Mouse (Mus musculus) embryonic facial prominence, embryonic 11.5 days (tissue): ENCODE data around the gene Olfr980. TPM values are rescaled to one million over a fixed set of nuclear protein-coding genes. Genes with fewer than 3 reads are reported as not detected.
"Not testable (repeated sequence)": the region's sequence is repeated elsewhere in the genome, so short reads cannot be mapped to it uniquely, and the experiment has no call there.

ENCODE experiments used
- ATAC-seq: fragments of 200-750 bp; cut with Nextera tagmentation; replicated peaks from 2 replicates; pipeline ENCODE4 v1.8.0; 2017; ENCODE audit warnings: low read depth; ENCODE audit not compliant: insufficient number of reproducible peaks, low FRiP score, low TSS enrichment
- DNase-seq: peaks from one replicate; pipeline ENCODE4 v3.0.0-alpha.2; 2015; ENCODE audit warnings: low spot score
- H3K27ac ChIP-seq: fragments of 300-500 bp; sonication (generic); replicated peaks from 2 replicates; pipeline ENCODE4 v1.5.1; 2014; ENCODE audit warnings: mild to moderate bottlenecking, low read depth, low read length, control low read depth
- H3K27me3 ChIP-seq: fragments of 300-500 bp; sonication (generic); 2 replicates; pipeline ENCODE4 v1.6.1; 2014; ENCODE audit warnings: mild to moderate bottlenecking, low read length, moderate library complexity, mixed read lengths; ENCODE audit not compliant: control insufficient read depth, insufficient read depth
- H3K36me3 ChIP-seq: fragments of 300-500 bp; sonication (generic); replicated peaks from 2 replicates; pipeline ENCODE4 v1.6.1; 2014; ENCODE audit warnings: low read depth, mild to moderate bottlenecking, low read length, moderate library complexity, mixed read lengths; ENCODE audit not compliant: control insufficient read depth, insufficient read depth
- H3K4me1 ChIP-seq: fragments of 300-500 bp; sonication (generic); 2 replicates; pipeline ENCODE4 v1.6.1; 2014; ENCODE audit warnings: low read length, mixed read lengths; ENCODE audit not compliant: control insufficient read depth, insufficient read depth
- H3K4me2 ChIP-seq: fragments of 300-500 bp; sonication (generic); 2 replicates; pipeline ENCODE4 v1.6.1; 2014; ENCODE audit warnings: low read depth, mild to moderate bottlenecking, control low read depth, low read length, moderate library complexity
- H3K4me3 ChIP-seq: fragments of 300-500 bp; sonication (generic); 2 replicates; pipeline ENCODE4 v1.5.1; 2014; ENCODE audit warnings: low read depth, low read length, control low read depth
- H3K9ac ChIP-seq: fragments of 300-500 bp; sonication (generic); replicated peaks from 2 replicates; pipeline ENCODE4 v1.6.1; 2014; ENCODE audit warnings: mild to moderate bottlenecking, control low read depth, low read length
- H3K9me3 ChIP-seq: fragments of 300-500 bp; sonication (generic); replicated peaks from 2 replicates; pipeline ENCODE4 v1.6.1; 2016; ENCODE audit warnings: mild to moderate bottlenecking, low read length, inconsistent platforms, mixed read lengths; ENCODE audit not compliant: control insufficient read depth
- WGBS: fragments of 180-500 bp; shearing (Covaris S2); extraction: QIAGEN DNeasy Blood & Tissue Kit; methylation state at CpG from one replicate; pipeline ENCODE4 v1.1.7; 2014; 5-methylcytosine and 5-hydroxymethylcytosine counted together
- polyA plus RNA-seq: library from polyadenylated mRNA; unstranded; fragments of >200 nt; fragmentation: Nextera tagmentation; extraction: Ambion mirVana; gene quantifications from 2 replicates; pipeline ENCODE4 v1.2.1, GENCODE M21; 2014

Olfr980 gene
- not detected in 2 replicates for polyA plus RNA-seq

DNA sequence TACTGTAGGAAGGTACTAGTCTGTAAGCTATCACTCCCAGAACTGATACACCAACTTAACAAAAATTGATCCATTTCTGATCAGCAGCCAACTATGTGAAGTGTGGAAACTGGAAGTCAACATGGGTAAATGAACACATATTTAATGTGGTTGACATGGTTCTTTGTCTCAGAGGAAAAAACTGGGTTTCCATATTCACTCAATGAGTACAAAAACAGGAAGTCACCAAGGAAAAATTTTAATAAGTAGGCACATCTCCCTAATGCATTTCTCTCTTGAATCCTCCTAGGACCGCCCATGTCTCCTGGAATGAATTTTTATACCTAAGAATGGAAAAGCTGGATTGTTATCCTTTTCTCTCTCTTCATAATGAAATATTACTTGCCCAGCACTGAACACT, at the start of gene Olfr980:
Olfr980 (minus strand) TSS at position 101 of the 400 bp plus-strand sequence.
- WGBS, result 91% methylated on average over 1 of the region's 1 CpGs
- Histone ChIP-seq H3K4me1 (no peaks in the 10 kb centered on the region), H3K9ac (no peak within 1 kb of the TSS), H3K4me2 (no peak within 1 kb of the TSS), H3K36me3 (no peaks in the 10 kb centered on the region), H3K9me3 (no peaks in the 10 kb centered on the region), H3K4me3 (no peak within 1 kb of the TSS), H3K27me3 (no peaks in the 10 kb centered on the region), H3K27ac (no peak within 1 kb of the TSS)
- no peak for ATAC-seq
- no peak for DNase-seq

DNA sequence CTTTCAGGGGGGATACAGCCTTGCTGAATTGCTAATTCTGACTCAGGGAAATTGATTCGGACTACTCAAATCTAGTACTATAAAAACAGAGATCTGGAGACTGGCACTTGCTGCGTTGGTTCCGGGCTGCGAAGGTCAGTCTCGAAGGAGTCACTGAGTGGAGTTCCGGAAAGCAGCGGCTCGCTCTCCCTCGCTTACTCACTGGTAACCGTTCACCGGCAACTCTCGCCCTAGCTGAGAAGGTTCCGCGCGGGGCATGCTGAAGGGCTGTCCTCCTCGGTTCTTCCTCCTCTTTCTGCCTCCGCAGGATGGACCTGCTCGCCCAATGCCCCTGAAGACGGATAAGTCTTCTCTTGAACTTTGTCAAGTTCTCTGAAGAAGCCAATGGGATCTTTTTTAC, 40.8 kb upstream of the Olfr980 start:
- H3K27me3 ChIP-seq, result no peaks in the 10 kb centered on the region
- DNase-seq, result no peak
- H3K27ac ChIP-seq, result no peak overlapping the region
- H3K4me3 ChIP-seq, result no peak overlapping the region
- H3K9ac ChIP-seq, result no peak overlapping the region
- no peaks in the 10 kb centered on the region for H3K9me3 ChIP-seq
- H3K4me2 ChIP-seq, result no peak overlapping the region
- no peak for ATAC-seq
- H3K4me1 ChIP-seq, result no peaks in the 10 kb centered on the region
- 93% methylated on average over 19 of the region's 19 CpGs for WGBS
- H3K36me3 ChIP-seq, result no peaks in the 10 kb centered on the region

DNA sequence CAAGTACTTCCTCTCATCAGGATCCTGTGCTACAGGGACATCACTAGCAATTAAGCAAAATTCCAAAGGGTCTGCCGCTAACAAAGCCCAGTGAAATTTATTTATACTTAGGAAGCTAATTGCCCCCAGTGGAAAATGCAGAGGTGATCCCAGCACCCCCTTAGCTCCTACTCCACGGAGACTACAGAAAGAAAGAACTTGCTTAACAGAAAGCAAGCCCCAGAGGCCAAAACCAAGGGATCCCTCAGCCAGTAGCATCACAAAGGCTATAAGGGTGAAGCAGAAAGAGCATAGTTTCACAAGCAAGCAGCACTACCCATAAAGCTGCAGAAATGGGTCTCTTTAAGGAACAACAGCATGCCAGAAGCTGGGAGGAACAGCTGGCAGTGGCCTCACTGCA, 11.8 kb upstream of the Olfr980 start, which contains the start of gene Olfr981:
Olfr981 (plus strand) TSS at position 301 of the 400 bp plus-strand sequence.
- H3K36me3 ChIP-seq, result no peaks in the 10 kb centered on the region
- no peak within 1 kb of the TSS for H3K27ac ChIP-seq
- H3K27me3 ChIP-seq, result no peaks in the 10 kb centered on the region
- no peaks in the 10 kb centered on the region for H3K9me3 ChIP-seq
- ATAC-seq (no peak), DNase-seq (no peak)
- H3K4me2 ChIP-seq, result no peak within 1 kb of the TSS
- 63% methylated on average over 2 of the region's 2 CpGs for WGBS
- H3K4me1 ChIP-seq, result no peaks in the 10 kb centered on the region
- H3K4me3 ChIP-seq, result no peak within 1 kb of the TSS
- H3K9ac ChIP-seq, result no peak within 1 kb of the TSS

DNA sequence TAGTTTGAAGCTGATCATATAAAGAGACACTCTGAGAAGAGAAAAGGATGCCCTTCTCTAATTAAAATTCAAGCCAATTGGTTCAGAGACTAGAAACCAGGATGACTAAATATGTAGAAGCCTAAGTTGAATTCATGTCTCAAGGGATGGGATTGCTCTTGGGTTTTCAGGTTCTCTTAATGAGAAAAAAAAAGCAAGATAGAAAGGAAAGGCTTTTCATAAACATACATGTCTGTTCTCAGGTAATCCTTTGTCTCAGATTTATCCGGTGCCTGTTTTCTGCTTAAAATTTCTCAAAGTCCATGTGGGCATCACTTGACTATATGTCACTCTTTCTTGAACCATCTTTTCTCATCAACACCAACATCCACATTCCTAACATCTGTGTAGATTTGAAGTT, 6.0 kb downstream of the Olfr980 start, which contains the start of gene Olfr979:
Olfr979 (minus strand) TSS at position 101 of the 400 bp plus-strand sequence.
- ATAC-seq (no peak), DNase-seq (no peak)
- no peaks in the 10 kb centered on the region for H3K27me3 ChIP-seq
- H3K9me3 ChIP-seq, result no peaks in the 10 kb centered on the region
- H3K36me3 ChIP-seq, result no peaks in the 10 kb centered on the region
- WGBS, result 95% methylated on average over 1 of the region's 1 CpGs
- H3K4me1 ChIP-seq, result no peaks in the 10 kb centered on the region
- no peak within 1 kb of the TSS for H3K9ac ChIP-seq
- H3K4me2 ChIP-seq, result no peak within 1 kb of the TSS
- no peak within 1 kb of the TSS for H3K27ac ChIP-seq
- no peak within 1 kb of the TSS for H3K4me3 ChIP-seq

DNA sequence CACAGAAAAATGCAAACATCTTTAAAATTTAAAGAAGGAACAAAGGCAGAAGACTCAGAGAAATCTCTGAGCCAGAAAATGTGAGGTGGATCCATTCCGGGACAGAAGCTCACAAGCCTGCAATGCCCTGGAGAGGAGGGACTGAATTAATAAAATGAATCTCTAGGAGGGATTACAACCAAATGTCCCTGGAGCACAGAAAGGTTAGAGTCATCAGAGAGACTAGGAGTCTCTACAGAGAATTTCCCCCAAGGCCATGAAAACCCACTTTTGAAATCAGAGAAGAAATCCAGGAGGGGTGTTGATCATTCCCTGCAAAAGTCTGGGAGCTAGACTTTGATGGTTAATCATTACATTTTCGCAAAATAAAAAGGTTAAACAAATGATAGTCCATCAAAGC, 17.6 kb downstream of the Olfr980 start, which contains the start of gene Olfr978:
Olfr978 (plus strand) TSS at position 301 of the 400 bp plus-strand sequence.
- Histone ChIP-seq H3K9me3 (no peaks in the 10 kb centered on the region), H3K4me3 (no peak within 1 kb of the TSS), H3K4me2 (no peak within 1 kb of the TSS), H3K27ac (no peak within 1 kb of the TSS), H3K36me3 (no peaks in the 10 kb centered on the region), H3K4me1 (no peaks in the 10 kb centered on the region), H3K27me3 (no peaks in the 10 kb centered on the region), H3K9ac (no peak within 1 kb of the TSS)
- 67% methylated on average over 2 of the region's 2 CpGs for WGBS
- DNase-seq (no peak), ATAC-seq (no peak)

DNA sequence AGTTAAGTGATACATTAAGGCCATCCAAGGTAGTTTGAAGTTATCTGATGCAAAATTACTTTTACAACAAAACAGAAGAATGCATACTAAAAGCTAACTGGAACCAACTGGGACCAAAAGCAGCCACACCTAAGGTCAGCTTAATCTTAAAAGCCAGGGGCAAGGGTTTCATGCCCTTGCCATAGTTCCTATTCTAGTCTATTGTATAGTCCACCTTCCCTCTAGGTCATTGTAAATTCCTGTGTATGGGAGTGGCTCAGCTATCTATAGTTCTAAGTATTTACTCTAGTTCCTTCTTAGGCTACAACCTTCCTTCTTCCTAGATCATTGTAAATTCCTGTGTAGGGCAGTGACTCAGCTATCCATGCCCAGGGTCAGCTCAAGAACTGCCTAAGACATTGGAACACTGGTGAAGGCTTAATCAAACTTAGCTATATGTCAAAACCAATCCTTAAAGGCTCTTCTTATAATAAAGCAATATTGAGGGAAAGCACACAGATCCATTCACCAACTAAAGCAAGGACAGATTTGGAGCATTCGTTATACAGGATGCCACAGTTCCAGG, 32.7 kb downstream of the Olfr980 start:
- H3K36me3 ChIP-seq, H3K4me1 ChIP-seq, H3K9me3 ChIP-seq, DNase-seq, H3K27ac ChIP-seq, H3K4me2 ChIP-seq, H3K4me3 ChIP-seq, ATAC-seq, H3K9ac ChIP-seq, H3K27me3 ChIP-seq: not testable (repeated sequence)
- WGBS, result 80% methylated on average over 1 of the region's 1 CpGs

DNA sequence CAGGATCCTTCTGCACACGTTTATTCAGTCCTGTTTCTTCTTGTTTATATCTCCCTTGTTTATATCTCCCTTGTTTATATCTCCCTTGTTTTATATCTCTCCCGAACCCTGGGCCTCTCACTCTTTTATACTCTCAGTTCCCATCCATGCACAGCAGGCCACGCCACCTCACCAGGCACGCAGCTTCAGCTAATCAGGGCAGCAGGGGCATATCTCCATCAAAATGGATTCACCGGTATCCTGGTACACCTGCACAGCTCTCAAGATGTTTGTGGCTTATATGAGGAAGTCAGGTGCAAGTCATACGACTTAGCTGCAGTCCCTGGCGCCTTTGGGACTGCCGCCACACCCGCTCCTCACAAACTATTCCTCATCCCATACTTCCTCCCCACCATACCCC, 48.3 kb downstream of the Olfr980 start, which contains the start of gene Olfr976:
Olfr976 (minus strand) TSS at position 101 of the 400 bp plus-strand sequence.
- H3K4me3 ChIP-seq, H3K27me3 ChIP-seq, DNase-seq, ATAC-seq, H3K9me3 ChIP-seq, H3K4me1 ChIP-seq, H3K27ac ChIP-seq, H3K9ac ChIP-seq, H3K36me3 ChIP-seq, H3K4me2 ChIP-seq: not testable (repeated sequence)
- WGBS, result 78% methylated on average over 5 of the region's 9 CpGs
